Mouse (Mus musculus): Measurements from ENCODE around the gene Tnnt2.

The Tnnt2 gene

DNA sequence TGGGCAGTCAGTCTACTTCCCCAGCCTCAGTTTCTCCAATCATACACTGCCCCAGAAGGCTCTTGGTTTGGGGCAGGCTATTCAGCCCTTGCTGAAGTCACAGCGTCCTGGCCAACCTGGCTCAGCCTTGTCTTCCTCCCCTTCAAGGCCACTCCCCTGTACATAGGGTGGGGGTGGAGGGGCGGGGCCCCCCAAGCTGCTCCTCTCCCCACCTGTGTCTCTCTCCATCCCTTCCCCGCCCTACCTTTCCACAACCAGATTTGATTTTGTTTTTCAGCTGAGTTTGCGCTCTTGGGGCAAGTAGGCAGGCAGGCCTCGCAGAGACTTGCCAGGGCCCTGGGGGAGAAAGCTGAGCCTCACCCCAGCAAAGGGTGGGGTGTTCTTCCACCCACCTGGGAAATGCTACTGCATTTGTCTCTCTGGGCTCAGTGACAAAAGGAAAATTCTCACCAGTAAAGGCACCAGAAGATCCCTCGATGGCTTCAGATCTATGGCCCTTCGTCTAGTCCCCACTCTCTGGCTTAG, 63.9 kb downstream of the Tnnt2 start:
- DNase-seq (ENCODE audit: low spot score): no peak

Measured in spleen, adult 12 weeks (tissue).